Mouse (Mus musculus) forebrain, embryonic 11.5 days (tissue): ENCODE results near the gene Kcnj1. TPM values are rescaled to one million over a fixed set of nuclear protein-coding genes. Genes with fewer than 3 reads are reported as not detected.

Experiments
- ATAC-seq: fragments of 200-750 bp; cut with Nextera tagmentation; replicated peaks from 2 replicates; pipeline ENCODE4 v1.8.0; 2017; ENCODE audit warnings: moderate TSS enrichment; ENCODE audit not compliant: low FRiP score
- DNase-seq: peaks from one replicate; pipeline ENCODE4 v3.0.0-alpha.2; 2017; ENCODE audit warnings: low spot score
- H3K27ac ChIP-seq: fragments of 300-500 bp; sonication (generic); 2 replicates; pipeline ENCODE4 v1.5.1; 2014; ENCODE audit warnings: low read depth, low read length
- H3K27me3 ChIP-seq: fragments of 300-500 bp; sonication (generic); 2 replicates; pipeline ENCODE4 v1.6.1; 2014; ENCODE audit warnings: mild to moderate bottlenecking, low read length, mixed read lengths; ENCODE audit not compliant: control insufficient read depth, insufficient read depth
- H3K36me3 ChIP-seq: fragments of 300-500 bp; sonication (generic); 2 replicates; pipeline ENCODE4 v1.6.1; 2014; ENCODE audit warnings: mild to moderate bottlenecking, low read length, moderate library complexity, mixed read lengths; ENCODE audit not compliant: control insufficient read depth, insufficient read depth
- H3K4me1 ChIP-seq: fragments of 300-500 bp; sonication (generic); replicated peaks from 2 replicates; pipeline ENCODE4 v1.6.1; 2014; ENCODE audit warnings: low read length, mixed read lengths; ENCODE audit not compliant: control insufficient read depth, insufficient read depth
- H3K4me2 ChIP-seq: fragments of 300-500 bp; sonication (generic); 2 replicates; pipeline ENCODE4 v1.6.1; 2014; ENCODE audit warnings: low read depth, mild to moderate bottlenecking, low read length, moderate library complexity, mixed read lengths; ENCODE audit not compliant: severe bottlenecking
- H3K4me3 ChIP-seq: fragments of 300-500 bp; sonication (generic); 2 replicates; pipeline ENCODE4 v1.5.1; 2014; ENCODE audit warnings: low read depth, low read length
- H3K9ac ChIP-seq: fragments of 300-500 bp; sonication (generic); 2 replicates; pipeline ENCODE4 v1.6.1; 2014; ENCODE audit warnings: low read length
- H3K9me3 ChIP-seq: fragments of 300-500 bp; sonication (generic); 2 replicates; pipeline ENCODE4 v1.6.1; 2016; ENCODE audit warnings: low read length, mixed read lengths; ENCODE audit not compliant: control insufficient read depth
- WGBS: fragments of 180-500 bp; shearing (Covaris S2); extraction: QIAGEN DNeasy Blood & Tissue Kit; methylation state at CpG from one replicate; pipeline ENCODE4 v1.1.7; 2014; 5-methylcytosine and 5-hydroxymethylcytosine counted together
- polyA plus RNA-seq: library from polyadenylated mRNA; unstranded; fragments of >200 nt; fragmentation: Nextera tagmentation; extraction: Ambion mirVana; gene quantifications from 2 replicates; pipeline ENCODE4 v1.2.1, GENCODE M21; 2014

The Kcnj1 gene
- polyA plus RNA-seq, 1 experiment from 2014 or later: not detected

- H3K27me3 ChIP-seq: no peaks in the 10 kb centered on the region
- no peak overlapping the region for H3K27ac ChIP-seq
- 83% methylated on average over 4 of the region's 4 CpGs for WGBS
- no peak overlapping the region for H3K4me3 ChIP-seq
- no peak for DNase-seq
- H3K4me1 ChIP-seq: no peaks in the 10 kb centered on the region
- ATAC-seq: no peak
- H3K4me2 ChIP-seq: no peak overlapping the region
- no peaks in the 10 kb centered on the region for H3K36me3 ChIP-seq
- no peaks in the 10 kb centered on the region for H3K9me3 ChIP-seq
- no peak overlapping the region for H3K9ac ChIP-seq
These were observed 12.6 kb downstream of the Kcnj1 start for GRCm38 (mm10) chr9:32384906-32385305.

- Histone ChIP-seq H3K4me2 (no peak overlapping the region), H3K4me1 (no peaks in the 10 kb centered on the region), H3K27ac (no peak overlapping the region), H3K9ac (no peak overlapping the region), H3K9me3 (no peaks in the 10 kb centered on the region), H3K27me3 (no peaks in the 10 kb centered on the region), H3K36me3 (no peaks in the 10 kb centered on the region), H3K4me3 (no peak overlapping the region)
- ATAC-seq (no peak), DNase-seq (no peak)
- 88% methylated on average over 1 of the region's 1 CpGs for WGBS
These were observed 15.8 kb downstream of the Kcnj1 start for GRCm38 (mm10) chr9:32388120-32388519.

GRCm38 (mm10) chr9:32391092-32391491 lies 18.8 kb downstream of the Kcnj1 start:
- no peak for ATAC-seq
- Histone ChIP-seq H3K4me1 (no peaks in the 10 kb centered on the region), H3K9ac (no peak overlapping the region), H3K9me3 (no peaks in the 10 kb centered on the region), H3K36me3 (no peaks in the 10 kb centered on the region), H3K4me3 (no peak overlapping the region), H3K27ac (no peak overlapping the region), H3K4me2 (no peak overlapping the region), H3K27me3 (no peaks in the 10 kb centered on the region)
- DNase-seq: no peak
- WGBS: 85% methylated on average over 5 of the region's 5 CpGs

DNA sequence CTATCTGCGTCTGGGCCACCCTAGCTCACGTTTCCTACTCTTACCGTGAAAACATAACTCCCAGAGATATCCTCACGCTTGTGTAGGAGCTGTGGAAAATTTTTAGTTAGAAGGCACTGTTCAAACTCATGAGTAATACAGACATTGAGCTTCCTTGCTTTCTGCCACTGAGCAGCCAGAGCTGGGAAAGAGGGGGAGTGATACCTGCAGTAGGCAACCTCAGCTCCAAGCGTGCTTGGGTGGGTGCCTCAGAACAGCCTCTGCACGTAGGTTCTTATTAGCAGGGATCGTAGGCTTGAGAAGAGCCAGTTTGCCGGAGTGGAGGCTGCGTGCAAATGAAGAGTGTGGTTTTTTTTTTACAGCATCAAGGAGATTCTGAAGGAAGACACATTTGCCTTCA lies 19.4 kb downstream of the Kcnj1 start:
- Histone ChIP-seq H3K9ac (no peak overlapping the region), H3K4me2 (no peak overlapping the region), H3K9me3 (no peaks in the 10 kb centered on the region), H3K27ac (no peak overlapping the region), H3K4me3 (no peak overlapping the region), H3K36me3 (no peaks in the 10 kb centered on the region), H3K27me3 (no peaks in the 10 kb centered on the region), H3K4me1 (no peaks in the 10 kb centered on the region)
- ATAC-seq: no peak
- 92% methylated on average over 9 of the region's 9 CpGs for WGBS
- no peak for DNase-seq

- Histone ChIP-seq H3K27me3 (no peaks in the 10 kb centered on the region), H3K36me3 (no peaks in the 10 kb centered on the region), H3K9ac (no peak overlapping the region), H3K4me1 (no peaks in the 10 kb centered on the region), H3K4me3 (no peak overlapping the region), H3K27ac (no peak overlapping the region), H3K9me3 (no peaks in the 10 kb centered on the region), H3K4me2 (no peak overlapping the region)
- no peak for DNase-seq
- no peak for ATAC-seq
- WGBS: 86% methylated on average over 6 of the region's 6 CpGs
These were observed 20.4 kb downstream of the Kcnj1 start for GRCm38 (mm10) chr9:32392716-32393115.

DNA sequence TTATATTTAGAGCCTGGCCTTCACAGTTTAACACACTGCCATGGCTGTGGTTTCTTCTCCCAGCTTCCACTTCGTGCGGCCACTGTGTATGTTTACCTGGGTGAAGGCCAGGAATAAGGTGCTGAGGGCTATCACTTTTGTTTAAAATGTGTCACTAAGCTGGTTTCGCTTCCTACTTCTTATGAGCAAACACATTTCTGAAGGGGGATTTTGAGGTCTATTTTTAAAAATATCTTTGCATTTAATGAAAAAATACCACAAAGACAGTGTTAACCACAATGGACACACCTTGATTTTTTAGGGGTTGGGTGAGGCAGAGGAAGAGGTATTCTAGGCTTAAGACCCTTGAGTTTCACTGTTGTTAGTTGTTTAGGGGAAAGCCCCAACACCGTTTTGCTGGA lies 22.5 kb downstream of the Kcnj1 start:
- no peaks in the 10 kb centered on the region for H3K27me3 ChIP-seq
- H3K4me1 ChIP-seq: no peaks in the 10 kb centered on the region
- H3K27ac ChIP-seq: no peak overlapping the region
- DNase-seq: no peak
- ATAC-seq: no peak
- H3K9ac ChIP-seq: no peak overlapping the region
- H3K4me3 ChIP-seq: no peak overlapping the region
- no peak overlapping the region for H3K4me2 ChIP-seq
- no peaks in the 10 kb centered on the region for H3K9me3 ChIP-seq
- 91% methylated on average over 4 of the region's 4 CpGs for WGBS
- H3K36me3 ChIP-seq: no peaks in the 10 kb centered on the region

GRCm38 (mm10) chr9:32400212-32400611 lies 27.9 kb downstream of the Kcnj1 start:
- Histone ChIP-seq H3K4me3 (no peak overlapping the region), H3K9me3 (no peaks in the 10 kb centered on the region), H3K36me3 (no peaks in the 10 kb centered on the region), H3K9ac (no peak overlapping the region), H3K27me3 (peaks cover 9% of the 10 kb centered on the region; the same call in 1 of the 2 replicates), H3K27ac (no peak overlapping the region), H3K4me2 (no peak overlapping the region), H3K4me1 (no peaks in the 10 kb centered on the region)
- 83% methylated on average over 2 of the region's 2 CpGs for WGBS
- DNase-seq (no peak), ATAC-seq (no peak)

GRCm38 (mm10) chr9:32400662-32401161 lies 28.4 kb downstream of the Kcnj1 start:
- no peaks in the 10 kb centered on the region for H3K4me1 ChIP-seq
- no peaks in the 10 kb centered on the region for H3K36me3 ChIP-seq
- no peaks in the 10 kb centered on the region for H3K9me3 ChIP-seq
- WGBS: 77% methylated on average over 5 of the region's 5 CpGs
- H3K27ac ChIP-seq: no peak overlapping the region
- H3K4me2 ChIP-seq: no peak overlapping the region
- H3K27me3 ChIP-seq: peaks cover 12% of the 10 kb centered on the region; the same call in 1 of the 2 replicates
- H3K9ac ChIP-seq: no peak overlapping the region
- H3K4me3 ChIP-seq: no peak overlapping the region
- DNase-seq (peak; percentile 27), ATAC-seq (no peak)

DNA sequence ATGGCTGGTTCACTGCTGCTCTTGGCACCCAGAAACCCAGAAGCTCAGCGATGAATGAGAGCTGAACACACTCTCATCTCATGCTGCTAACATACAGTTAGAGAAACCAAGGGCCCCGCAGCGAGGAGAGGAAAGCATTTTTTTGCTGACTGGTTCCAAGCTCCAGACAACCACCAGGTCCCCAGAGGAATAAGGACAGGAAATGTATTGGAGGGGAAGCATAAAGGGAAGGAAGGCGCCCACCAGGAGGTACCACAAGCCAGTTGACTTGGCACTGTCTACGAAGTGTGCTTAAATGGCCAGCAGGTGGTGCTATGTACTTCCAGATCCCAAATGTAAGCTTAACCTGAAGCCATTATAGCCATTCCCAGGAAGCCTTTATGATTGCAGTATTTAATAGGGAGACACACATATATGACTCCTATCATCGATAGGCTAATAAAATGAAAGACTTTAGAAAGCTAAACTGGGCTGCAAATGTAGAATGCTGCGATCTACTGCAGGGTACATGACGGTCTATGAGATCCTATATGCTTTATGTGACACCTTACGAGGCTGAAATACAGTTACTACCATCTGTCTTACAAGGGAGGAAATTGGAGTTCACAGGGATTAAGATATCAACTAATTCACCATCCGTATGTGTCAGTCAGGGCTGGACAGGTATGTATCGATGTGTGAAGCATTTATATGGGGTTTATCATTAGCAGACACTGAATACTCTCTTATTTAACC lies 33.1 kb downstream of the Kcnj1 start:
- Histone ChIP-seq H3K27me3 (peaks cover 44% of the 10 kb centered on the region), H3K9me3 (no peaks in the 10 kb centered on the region), H3K36me3 (no peaks in the 10 kb centered on the region), H3K27ac (no peak overlapping the region), H3K9ac (no peak overlapping the region), H3K4me2 (no peak overlapping the region), H3K4me1 (peaks cover 7% of the 10 kb centered on the region), H3K4me3 (no peak overlapping the region)
- 45% methylated on average over 11 of the region's 11 CpGs for WGBS
- ATAC-seq (no peak; the same call in 1 of the 2 replicates), DNase-seq (peak; percentile 62)
